Comparison of ENCODE assay signal across 15 mouse cellular contexts in genomic region chr2:118750476-118750875, GRCm38 (mm10). TPM values are rescaled to one million over a fixed set of nuclear protein-coding genes. Genes with fewer than 3 reads are reported as not detected.
A peak's percentile ranks its signal among the peaks of the same experiment; 100 is the strongest.
DNase-seq lines count a peak whose midpoint lies in the region; ATAC-seq lines count a peak whose summit lies in the region.
"Had no signal": no experiment of that assay in that cellular context is flagged by ENCODE, and none has a peak within 500 bp of the region (broad histone marks: within the 10 kb centered on the region; RNA-seq: fewer than 3 reads in every experiment).

No protein-coding gene starts in this region.

- H3K27me3 ChIP-seq in hindbrain, embryonic 12.5 days, result no peaks in the 10 kb centered on the region
- H3K27me3 ChIP-seq in hindbrain, embryonic 10.5 days (ENCODE audit: insufficient read depth, poor library complexity, severe bottlenecking), result peaks cover 25% of the 10 kb centered on the region; the same call in 1 of the 2 replicates
- no peaks in the 10 kb centered on the region for H3K27me3 ChIP-seq in heart, embryonic 14.5 days (ENCODE audit: control insufficient read depth, insufficient read depth, low read length)
- 0 out of 2 replicates have a peak, but pooled peaks cover 5% of the 10 kb centered on the region for H3K27me3 ChIP-seq in liver, embryonic 15.5 days

- H3K4me3 ChIP-seq in hindbrain, embryonic 12.5 days, result no peak overlapping the region
- H3K4me3 ChIP-seq in hindbrain, embryonic 10.5 days, result no peak overlapping the region
- no peak overlapping the region for H3K4me3 ChIP-seq in heart, embryonic 14.5 days (ENCODE audit: control insufficient read depth in 1 of 2, insufficient read depth in 1 of 2, low read depth in 1 of 2, low read length in 2 of 2)
- no peak overlapping the region for H3K4me3 ChIP-seq in liver, embryonic 15.5 days (replicated peaks)
- H3K4me3 ChIP-seq: erythroblast, embryonic 14.5 days had no signal

- DNase-seq in hindbrain, embryonic 10.5 days (ENCODE audit: low spot score), result no peak
- peak; percentile 45 for DNase-seq in brain, adult 2 months (ENCODE audit: low read depth, low spot score)
- no peak for DNase-seq in embryo, embryonic 9.5 days (ENCODE audit: extremely low spot score)
- no peak for DNase-seq in kidney, adult 8-10 months
- no peak for DNase-seq in thymus, postnatal 25 days

- no peaks in the 10 kb centered on the region for H3K9me3 ChIP-seq in hindbrain, embryonic 12.5 days (replicated peaks)
- no peaks in the 10 kb centered on the region for H3K9me3 ChIP-seq in hindbrain, embryonic 10.5 days
- no peaks in the 10 kb centered on the region for H3K9me3 ChIP-seq in heart, embryonic 14.5 days (ENCODE audit: control insufficient read depth, low read length)
- no peaks in the 10 kb centered on the region for H3K9me3 ChIP-seq in liver, embryonic 15.5 days (replicated peaks)

- H3K36me3 ChIP-seq in hindbrain, embryonic 12.5 days, result no peaks in the 10 kb centered on the region
- H3K36me3 ChIP-seq in hindbrain, embryonic 10.5 days, result peaks cover 25% of the 10 kb centered on the region; the same call in 1 of the 2 replicates
- H3K36me3 ChIP-seq in heart, embryonic 14.5 days (ENCODE audit: control insufficient read depth, insufficient read depth, low read length), result peaks cover 17% of the 10 kb centered on the region
- H3K36me3 ChIP-seq in liver, embryonic 15.5 days (replicated peaks), result peaks cover 21% of the 10 kb centered on the region

- H3K4me2 ChIP-seq in hindbrain, embryonic 12.5 days (replicated peaks), result no peak overlapping the region
- H3K4me2 ChIP-seq in heart, embryonic 14.5 days (ENCODE audit: low read length), result peak overlapping the region; percentile 88
- no peak overlapping the region for H3K4me2 ChIP-seq in liver, embryonic 15.5 days

- peak overlapping the region; percentile 44; the same call in 1 of the 2 replicates for H3K27ac ChIP-seq in hindbrain, embryonic 12.5 days
- no peak overlapping the region for H3K27ac ChIP-seq in hindbrain, embryonic 10.5 days
- H3K27ac ChIP-seq in heart, embryonic 14.5 days (replicated peaks in 1 of 2; ENCODE audit: control insufficient read depth in 1 of 2, insufficient read depth in 1 of 2, low read depth in 2 of 2, low read length in 2 of 2), result peak overlapping the region; percentile 88 to 91
- H3K27ac ChIP-seq in liver, embryonic 15.5 days (replicated peaks), result 0 out of 2 replicates have a peak overlapping the region, but pooled peaks have one; percentile 0
- H3K27ac ChIP-seq: macrophage had no signal

- H3K9ac ChIP-seq in hindbrain, embryonic 12.5 days, result no peak overlapping the region
- H3K9ac ChIP-seq in heart, embryonic 14.5 days (ENCODE audit: low read length), result peak overlapping the region; percentile 64
- no peak overlapping the region for H3K9ac ChIP-seq in liver, embryonic 15.5 days

- 82% methylated on average over 8 of the region's 8 CpGs for WGBS in hindbrain, embryonic 12.5 days
- 85% methylated on average over 8 of the region's 8 CpGs for WGBS in hindbrain, embryonic 10.5 days
- 19% methylated on average over 8 of the region's 8 CpGs for WGBS in heart, embryonic 14.5 days
- 60% methylated on average over 8 of the region's 8 CpGs for WGBS in liver, embryonic 15.5 days (ENCODE audit: insufficient replicate concordance)

- peaks cover 43% of the 10 kb centered on the region for H3K4me1 ChIP-seq in hindbrain, embryonic 12.5 days
- H3K4me1 ChIP-seq in hindbrain, embryonic 10.5 days (replicated peaks), result peaks cover 51% of the 10 kb centered on the region
- H3K4me1 ChIP-seq in heart, embryonic 14.5 days (ENCODE audit: control insufficient read depth in 2 of 2, insufficient read depth in 2 of 2, low read length in 2 of 2), result peaks cover 39 to 66% of the 10 kb centered on the region in 2 experiments
- H3K4me1 ChIP-seq in liver, embryonic 15.5 days (replicated peaks), result peaks cover 70% of the 10 kb centered on the region

- no peak for ATAC-seq in hindbrain, embryonic 12.5 days (ENCODE audit: low FRiP score)
- peak; percentile 33; the same call in 1 of the 2 replicates for ATAC-seq in heart, embryonic 14.5 days (ENCODE audit: insufficient number of reproducible peaks, insufficient read depth, low FRiP score, low read depth)
- no peak for ATAC-seq in liver, embryonic 15.5 days (ENCODE audit: insufficient read depth)
- ATAC-seq: activated CD4-positive, CD25-positive, alpha-beta regulatory T cell, adult 4 months had no signal

RNA-seq across cellular contexts. Expression of gene Inafm2, which starts 4.9 kb away (rescaled TPM):
- polyA plus RNA-seq in hindbrain, embryonic 12.5 days (2016; fragmentation: Nextera tagmentation; extraction: Ambion mirVana), result 24.2 and 25.1 TPM in 2 replicates
- polyA plus RNA-seq in hindbrain, embryonic 10.5 days (2016; fragmentation: Nextera tagmentation; extraction: Ambion mirVana), result 22.1 and 22.9 TPM in 2 replicates
- polyA plus RNA-seq in heart, embryonic 14.5 days (2014; fragmentation: Nextera tagmentation; extraction: Ambion mirVana), result 64.4 and 68.0 TPM in 2 replicates
- polyA plus RNA-seq in liver, embryonic 15.5 days (2015; fragmentation: Nextera tagmentation; extraction: Ambion mirVana), result 12.3 and 12.6 TPM in 2 replicates

RNA-seq across cellular contexts. Expression of gene Ccdc9b, which starts 12.0 kb away (rescaled TPM):
- polyA plus RNA-seq in hindbrain, embryonic 12.5 days (2016; fragmentation: Nextera tagmentation; extraction: Ambion mirVana), result 1.3 and 1.7 TPM in 2 replicates
- 0.50 and 0.55 TPM in 2 replicates for polyA plus RNA-seq in hindbrain, embryonic 10.5 days (2016; fragmentation: Nextera tagmentation; extraction: Ambion mirVana)
- polyA plus RNA-seq in heart, embryonic 14.5 days (2014; fragmentation: Nextera tagmentation; extraction: Ambion mirVana), result 1.7 and 2.2 TPM in 2 replicates
- 0.20 and 0.29 TPM in 2 replicates for polyA plus RNA-seq in liver, embryonic 15.5 days (2015; fragmentation: Nextera tagmentation; extraction: Ambion mirVana)
- polyA plus RNA-seq: activated CD4-positive, CD25-positive, alpha-beta regulatory T cell, adult 4 months; erythroblast, embryonic 14.5 days had no signal

RNA-seq across cellular contexts. Expression of gene Phgr1, which starts 22.1 kb away (rescaled TPM):
- polyA plus RNA-seq in hindbrain, embryonic 12.5 days (2016; fragmentation: Nextera tagmentation; extraction: Ambion mirVana), result not detected in 2 replicates
- not detected in 2 replicates for polyA plus RNA-seq in hindbrain, embryonic 10.5 days (2016; fragmentation: Nextera tagmentation; extraction: Ambion mirVana)
- not detected in 2 replicates for polyA plus RNA-seq in heart, embryonic 14.5 days (2014; fragmentation: Nextera tagmentation; extraction: Ambion mirVana)
- polyA plus RNA-seq in liver, embryonic 15.5 days (2015; fragmentation: Nextera tagmentation; extraction: Ambion mirVana), result not detected in 2 replicates
- polyA plus RNA-seq: activated CD4-positive, CD25-positive, alpha-beta regulatory T cell, adult 4 months; C2C12; cortical plate, adult 2 months; erythroblast, embryonic 14.5 days; kidney, embryonic 16.5 days; limb, embryonic 14.5 days; macrophage had no signal

RNA-seq across cellular contexts. Expression of gene Plcb2, which starts 22.2 kb away (rescaled TPM):
- polyA plus RNA-seq in hindbrain, embryonic 12.5 days (2016; fragmentation: Nextera tagmentation; extraction: Ambion mirVana), result 0.44 and 0.59 TPM in 2 replicates
- 0.31 and 0.43 TPM in 2 replicates for polyA plus RNA-seq in hindbrain, embryonic 10.5 days (2016; fragmentation: Nextera tagmentation; extraction: Ambion mirVana)
- polyA plus RNA-seq in heart, embryonic 14.5 days (2014; fragmentation: Nextera tagmentation; extraction: Ambion mirVana), result 2.0 and 2.6 TPM in 2 replicates
- 2.3 and 2.9 TPM in 2 replicates for polyA plus RNA-seq in liver, embryonic 15.5 days (2015; fragmentation: Nextera tagmentation; extraction: Ambion mirVana)
- polyA plus RNA-seq: C2C12 had no signal

RNA-seq across cellular contexts. Expression of gene Disp2, which starts 29.0 kb away (rescaled TPM):
- polyA plus RNA-seq in hindbrain, embryonic 12.5 days (2016; fragmentation: Nextera tagmentation; extraction: Ambion mirVana), result 20.9 and 23.9 TPM in 2 replicates
- 3.6 and 8.9 TPM in 2 replicates for polyA plus RNA-seq in hindbrain, embryonic 10.5 days (2016; fragmentation: Nextera tagmentation; extraction: Ambion mirVana)
- polyA plus RNA-seq in heart, embryonic 14.5 days (2014; fragmentation: Nextera tagmentation; extraction: Ambion mirVana), result 0.18 and 0.27 TPM in 2 replicates
- polyA plus RNA-seq in liver, embryonic 15.5 days (2015; fragmentation: Nextera tagmentation; extraction: Ambion mirVana), result 0.26 and 0.32 TPM in 2 replicates
- polyA plus RNA-seq: erythroblast, embryonic 14.5 days; macrophage had no signal
